Comparison of ENCODE assay signal across 7 mouse cellular contexts in the genomic region with DNA sequence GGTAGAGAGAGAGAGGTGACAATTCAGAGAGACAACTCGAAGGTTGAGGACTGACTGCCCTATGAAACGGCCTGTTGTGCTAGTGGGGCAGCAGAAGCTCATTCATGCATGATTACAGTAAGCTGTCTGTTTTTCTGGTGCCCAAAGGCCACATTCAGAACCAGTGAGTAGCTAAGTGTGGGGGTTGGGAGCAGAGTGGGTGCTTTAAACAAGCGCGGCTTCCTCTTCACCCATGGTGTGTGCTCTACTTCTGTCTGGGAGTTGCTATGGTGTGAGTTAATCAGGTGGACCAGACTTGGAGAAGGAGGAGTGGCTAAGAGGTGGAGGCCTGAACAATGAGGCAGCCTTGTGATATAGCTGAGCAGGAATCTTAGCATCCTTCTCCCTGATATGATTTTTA. TPM values are rescaled to one million over a fixed set of nuclear protein-coding genes. Genes with fewer than 3 reads are reported as not detected.
DNase-seq lines count a peak whose midpoint lies in the region; ATAC-seq and TF ChIP-seq lines count a peak whose summit lies in the region.

No protein-coding gene starts in this region.

- peak overlapping the region; percentile 73; the same call in 1 of the 2 replicates for H3K4me3 ChIP-seq in liver, embryonic 12.5 days
- no peak overlapping the region for H3K4me3 ChIP-seq in liver, postnatal 0 days (ENCODE audit: low read depth, low read length)
- peak overlapping the region; percentile 73 for H3K4me3 ChIP-seq in embryonic facial prominence, embryonic 14.5 days (ENCODE audit: low read depth, low read length)
- peak overlapping the region; percentile 75; the same call in 1 of the 2 replicates for H3K4me3 ChIP-seq in stomach, embryonic 14.5 days (ENCODE audit: low read depth, low read length)

- H3K27me3 ChIP-seq in liver, embryonic 12.5 days (replicated peaks), result peaks cover 18% of the 10 kb centered on the region
- H3K27me3 ChIP-seq in liver, postnatal 0 days (ENCODE audit: insufficient read depth, low read length), result 0 out of 2 replicates have a peak, but pooled peaks cover 16% of the 10 kb centered on the region
- H3K27me3 ChIP-seq in embryonic facial prominence, embryonic 14.5 days (replicated peaks; ENCODE audit: control insufficient read depth, insufficient read depth, low read length), result no peaks in the 10 kb centered on the region; the same call in 1 of the 2 replicates
- H3K27me3 ChIP-seq in stomach, embryonic 14.5 days (ENCODE audit: control insufficient read depth, insufficient read depth, low read length), result no peaks in the 10 kb centered on the region

- ATAC-seq in liver, embryonic 12.5 days, result no peak
- no peak for ATAC-seq in liver, postnatal 0 days
- no peak for ATAC-seq in embryonic facial prominence, embryonic 14.5 days (ENCODE audit: low read depth)
- 0 out of 2 replicates have a peak, but pooled peaks have one; percentile 9 for ATAC-seq in megakaryocyte progenitor cell, adult 5-6 weeks (replicated peaks; ENCODE audit: poor library complexity)
- ATAC-seq in stomach, embryonic 14.5 days (ENCODE audit: insufficient number of reproducible peaks, insufficient read depth, low FRiP score, low read depth), result no peak
- ATAC-seq in erythroblast, adult 5-6 weeks (replicated peaks; ENCODE audit: low FRiP score, poor library complexity, severe bottlenecking), result no peak

- H3K36me3 ChIP-seq in liver, embryonic 12.5 days, result no peaks in the 10 kb centered on the region
- no peaks in the 10 kb centered on the region for H3K36me3 ChIP-seq in liver, postnatal 0 days (replicated peaks; ENCODE audit: insufficient read depth, low read length)
- H3K36me3 ChIP-seq in embryonic facial prominence, embryonic 14.5 days (ENCODE audit: control insufficient read depth, insufficient read depth, low read length), result no peaks in the 10 kb centered on the region
- no peaks in the 10 kb centered on the region for H3K36me3 ChIP-seq in stomach, embryonic 14.5 days (ENCODE audit: control insufficient read depth, insufficient read depth, low read length)

- no peak overlapping the region for H3K9ac ChIP-seq in liver, embryonic 12.5 days
- H3K9ac ChIP-seq in liver, postnatal 0 days (replicated peaks), result no peak overlapping the region
- peak overlapping the region; percentile 73; the same call in 1 of the 2 replicates for H3K9ac ChIP-seq in embryonic facial prominence, embryonic 14.5 days (ENCODE audit: low read depth, low read length)
- no peak overlapping the region for H3K9ac ChIP-seq in stomach, embryonic 14.5 days (replicated peaks; ENCODE audit: low read depth, low read length)

- H3K9me3 ChIP-seq in liver, embryonic 12.5 days (replicated peaks), result no peaks in the 10 kb centered on the region
- no peaks in the 10 kb centered on the region for H3K9me3 ChIP-seq in liver, postnatal 0 days (ENCODE audit: low read length)
- H3K9me3 ChIP-seq in embryonic facial prominence, embryonic 14.5 days (ENCODE audit: control insufficient read depth, low read length), result no peaks in the 10 kb centered on the region
- H3K9me3 ChIP-seq in stomach, embryonic 14.5 days (ENCODE audit: control insufficient read depth, low read depth, low read length), result no peaks in the 10 kb centered on the region

- TF ChIP-seq EP300 in liver, postnatal 0 days (IDR thresholded peaks at IDR 0.05; ENCODE audit: low read depth), result no peak

- no peak for DNase-seq in liver, postnatal 0 days
- peak; percentile 42 for DNase-seq in embryonic facial prominence, embryonic 14.5 days (ENCODE audit: low spot score)
- peak; percentile 7 for DNase-seq in large intestine, adult 2 months (ENCODE audit: low read depth, low spot score)

- peak overlapping the region; percentile 98 for H3K4me2 ChIP-seq in liver, embryonic 12.5 days
- no peak overlapping the region for H3K4me2 ChIP-seq in liver, postnatal 0 days (ENCODE audit: low read depth, low read length)
- H3K4me2 ChIP-seq in embryonic facial prominence, embryonic 14.5 days (ENCODE audit: low read depth, low read length), result peak overlapping the region; percentile 96
- peak overlapping the region; percentile 79 for H3K4me2 ChIP-seq in stomach, embryonic 14.5 days (replicated peaks; ENCODE audit: low read depth, low read length)

- 15% methylated on average over 4 of the region's 4 CpGs for WGBS in liver, embryonic 12.5 days (ENCODE audit: insufficient replicate concordance)
- 31% methylated on average over 4 of the region's 4 CpGs for WGBS in liver, postnatal 0 days (ENCODE audit: insufficient replicate concordance)
- 31% methylated on average over 4 of the region's 4 CpGs for WGBS in embryonic facial prominence, embryonic 14.5 days
- 54% methylated on average over 4 of the region's 4 CpGs for WGBS in large intestine, adult 2 months
- 62% methylated on average over 4 of the region's 4 CpGs for WGBS in stomach, embryonic 14.5 days

- peaks cover 32% of the 10 kb centered on the region for H3K4me1 ChIP-seq in liver, embryonic 12.5 days
- peaks cover 4% of the 10 kb centered on the region; the same call in 1 of the 2 replicates for H3K4me1 ChIP-seq in liver, postnatal 0 days (ENCODE audit: insufficient read depth)
- peaks cover 8% of the 10 kb centered on the region; the same call in 1 of the 2 replicates for H3K4me1 ChIP-seq in embryonic facial prominence, embryonic 14.5 days (ENCODE audit: control insufficient read depth, insufficient read depth, low read length)
- peaks cover 4% of the 10 kb centered on the region; the same call in 1 of the 2 replicates for H3K4me1 ChIP-seq in stomach, embryonic 14.5 days (ENCODE audit: control insufficient read depth, insufficient read depth, low read length)

- TF ChIP-seq CTCF in liver, postnatal 0 days (IDR thresholded peaks at IDR 0.05; ENCODE audit: low read depth), result no peak

- H3K27ac ChIP-seq in liver, embryonic 12.5 days, result no peak overlapping the region
- H3K27ac ChIP-seq in liver, postnatal 0 days (ENCODE audit: low read depth), result no peak overlapping the region
- H3K27ac ChIP-seq in embryonic facial prominence, embryonic 14.5 days (replicated peaks; ENCODE audit: low read depth, low read length), result no peak overlapping the region
- no peak overlapping the region for H3K27ac ChIP-seq in stomach, embryonic 14.5 days (ENCODE audit: low read length)

RNA-seq across cellular contexts. Expression of gene Tnik, which starts 2.2 kb away (rescaled TPM):
- 5.2 and 5.4 TPM in 2 replicates for polyA plus RNA-seq in liver, embryonic 12.5 days (2016; fragmentation: Nextera tagmentation; extraction: Ambion mirVana)
- 1.0 and 1.3 TPM in 2 replicates for polyA plus RNA-seq in liver, postnatal 0 days (2015; fragmentation: Nextera tagmentation; extraction: Ambion mirVana)
- 18.4 and 19.4 TPM in 2 replicates for polyA plus RNA-seq in embryonic facial prominence, embryonic 14.5 days (2014; fragmentation: Nextera tagmentation; extraction: Ambion mirVana)
- polyA plus RNA-seq in large intestine, adult 2 months (2012; rRNA removed), result 4.9 and 10.6 TPM in 2 replicates
- 2.5 and 9.2 TPM in 2 replicates for total RNA-seq in megakaryocyte progenitor cell, adult 5-6 weeks (2015)
- 6.2 and 8.9 TPM in 2 replicates for total RNA-seq in megakaryocyte progenitor cell, adult 5-6 weeks (2017)
- polyA plus RNA-seq in stomach, embryonic 14.5 days (2014; fragmentation: Nextera tagmentation; extraction: Ambion mirVana), result 26.3 and 29.8 TPM in 2 replicates
- 0.19 and 3.6 TPM in 2 replicates for total RNA-seq in erythroblast, adult 5-6 weeks (2015; ENCODE audit: low replicate concordance)
- 2.2 and 2.5 TPM in 2 replicates for total RNA-seq in erythroblast, adult 5-6 weeks (2017; ENCODE audit: low replicate concordance)
